Comparison of ENCODE assay signal across 23 mouse cellular contexts in the genomic region with DNA sequence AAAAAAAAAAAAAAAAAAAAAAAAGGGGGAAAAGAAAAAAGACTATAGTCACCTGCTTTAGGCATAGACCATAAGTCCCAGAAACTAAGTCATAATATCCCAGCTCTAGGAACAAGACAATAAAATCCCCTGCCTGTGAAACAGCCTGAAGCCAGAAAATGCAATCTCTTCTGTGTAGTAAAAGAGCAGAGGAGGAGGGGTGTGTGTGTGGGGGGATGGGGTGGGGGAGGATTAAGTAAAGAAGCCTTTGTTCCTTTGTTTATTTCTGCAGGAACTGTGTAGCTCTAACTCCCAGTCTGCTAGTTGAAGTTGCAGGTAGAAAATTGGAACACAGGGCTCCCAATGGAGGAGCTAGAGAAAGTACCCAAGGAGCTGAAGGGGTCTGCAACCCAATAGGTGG.
DNase-seq lines count a peak whose midpoint lies in the region; ATAC-seq lines count a peak whose summit lies in the region.
"Had no signal": no experiment of that assay in that cellular context is flagged by ENCODE, and none has a peak within 500 bp of the region (broad histone marks: within the 10 kb centered on the region; RNA-seq: fewer than 3 reads in every experiment).

No protein-coding gene starts in this region.

- 0 out of 2 replicates have a peak overlapping the region, but pooled peaks have one; percentile 35 for H3K27ac ChIP-seq in forebrain, embryonic 10.5 days
- no peak overlapping the region for H3K27ac ChIP-seq in forebrain, embryonic 16.5 days (ENCODE audit: low read length)
- no peak overlapping the region for H3K27ac ChIP-seq in intestine, embryonic 15.5 days
- H3K27ac ChIP-seq in intestine, embryonic 16.5 days (ENCODE audit: low read length): no peak overlapping the region
- no peak overlapping the region for H3K27ac ChIP-seq in midbrain, embryonic 12.5 days (replicated peaks)
- no peak overlapping the region for H3K27ac ChIP-seq in midbrain, embryonic 16.5 days (ENCODE audit: low read length)
- H3K27ac ChIP-seq: forebrain, embryonic 12.5 days; forebrain, embryonic 15.5 days; gastrocnemius, adult 2 months; hindbrain, embryonic 12.5 days; hindbrain, embryonic 15.5 days had no signal

- DNase-seq in forebrain, embryonic 10.5 days (ENCODE audit: extremely low spot score, low spot score): no peak
- DNase-seq: adrenal gland, adult 2 months; adrenal gland, postnatal 14 days; cerebellum, adult 11-12 months; cerebellum, adult 8-10 months; cerebellum, postnatal 10 days; cerebellum, postnatal 36 days; gastrocnemius, adult 2 months; gastrocnemius, postnatal 14 days; heart, adult 11 months; kidney, adult 11 months had no signal

- no peaks in the 10 kb centered on the region for H3K27me3 ChIP-seq in forebrain, embryonic 10.5 days (ENCODE audit: poor library complexity, severe bottlenecking)
- no peaks in the 10 kb centered on the region for H3K27me3 ChIP-seq in forebrain, embryonic 16.5 days (replicated peaks; ENCODE audit: control insufficient read depth, insufficient read depth, low read length)
- H3K27me3 ChIP-seq in intestine, embryonic 15.5 days (replicated peaks): no peaks in the 10 kb centered on the region
- H3K27me3 ChIP-seq in intestine, embryonic 16.5 days (replicated peaks; ENCODE audit: control insufficient read depth, insufficient read depth, low read length): no peaks in the 10 kb centered on the region
- no peaks in the 10 kb centered on the region for H3K27me3 ChIP-seq in midbrain, embryonic 12.5 days
- H3K27me3 ChIP-seq in midbrain, embryonic 16.5 days (ENCODE audit: control insufficient read depth, insufficient read depth, low read depth, low read length): no peaks in the 10 kb centered on the region
- H3K27me3 ChIP-seq: forebrain, embryonic 12.5 days; forebrain, embryonic 15.5 days; hindbrain, embryonic 12.5 days; hindbrain, embryonic 15.5 days had no signal

- no peak for ATAC-seq in forebrain, embryonic 16.5 days
- ATAC-seq in intestine, embryonic 15.5 days: peak; percentile 43; the same call in 1 of the 2 replicates
- no peak for ATAC-seq in intestine, embryonic 16.5 days
- ATAC-seq in midbrain, embryonic 12.5 days (ENCODE audit: low FRiP score, low read depth): peak; percentile 62; the same call in 1 of the 2 replicates
- no peak for ATAC-seq in midbrain, embryonic 16.5 days
- no peak for ATAC-seq in megakaryocyte progenitor cell, adult 5-6 weeks (replicated peaks; ENCODE audit: poor library complexity)
- ATAC-seq: CD4-positive, CD25-positive, alpha-beta regulatory T cell, adult 4 months; forebrain, embryonic 15.5 days had no signal

- no peak overlapping the region for H3K4me2 ChIP-seq in forebrain, embryonic 16.5 days (ENCODE audit: low read length)
- H3K4me2 ChIP-seq in intestine, embryonic 15.5 days (replicated peaks): no peak overlapping the region
- H3K4me2 ChIP-seq in intestine, embryonic 16.5 days (ENCODE audit: low read depth, low read length): no peak overlapping the region
- no peak overlapping the region for H3K4me2 ChIP-seq in midbrain, embryonic 12.5 days (replicated peaks)
- no peak overlapping the region for H3K4me2 ChIP-seq in midbrain, embryonic 16.5 days (ENCODE audit: low read length)
- H3K4me2 ChIP-seq: forebrain, embryonic 12.5 days; forebrain, embryonic 15.5 days; heart, embryonic 11.5 days; hindbrain, embryonic 12.5 days; hindbrain, embryonic 15.5 days had no signal

- H3K4me1 ChIP-seq in forebrain, embryonic 10.5 days: peaks cover 4% of the 10 kb centered on the region; the same call in 1 of the 2 replicates
- H3K4me1 ChIP-seq in forebrain, embryonic 16.5 days (replicated peaks; ENCODE audit: control insufficient read depth, insufficient read depth, low read length): no peaks in the 10 kb centered on the region
- H3K4me1 ChIP-seq in intestine, embryonic 15.5 days (replicated peaks): no peaks in the 10 kb centered on the region
- no peaks in the 10 kb centered on the region for H3K4me1 ChIP-seq in intestine, embryonic 16.5 days (ENCODE audit: control insufficient read depth, insufficient read depth, low read length)
- no peaks in the 10 kb centered on the region for H3K4me1 ChIP-seq in midbrain, embryonic 12.5 days
- H3K4me1 ChIP-seq in midbrain, embryonic 16.5 days (ENCODE audit: control insufficient read depth, insufficient read depth, low read length): no peaks in the 10 kb centered on the region
- H3K4me1 ChIP-seq: forebrain, embryonic 12.5 days; forebrain, embryonic 15.5 days; hindbrain, embryonic 12.5 days; hindbrain, embryonic 15.5 days had no signal

- no peak overlapping the region for H3K4me3 ChIP-seq in forebrain, embryonic 10.5 days
- H3K4me3 ChIP-seq in forebrain, embryonic 16.5 days (replicated peaks; ENCODE audit: low read length): no peak overlapping the region
- H3K4me3 ChIP-seq in intestine, embryonic 15.5 days (replicated peaks): no peak overlapping the region
- H3K4me3 ChIP-seq in intestine, embryonic 16.5 days (ENCODE audit: low read length): no peak overlapping the region
- no peak overlapping the region for H3K4me3 ChIP-seq in midbrain, embryonic 12.5 days
- H3K4me3 ChIP-seq in midbrain, embryonic 16.5 days (ENCODE audit: low read depth, low read length): no peak overlapping the region
- H3K4me3 ChIP-seq: forebrain, embryonic 12.5 days; forebrain, embryonic 15.5 days; gastrocnemius, adult 2 months; hindbrain, embryonic 12.5 days; hindbrain, embryonic 15.5 days had no signal

- H3K9me3 ChIP-seq in forebrain, embryonic 10.5 days: no peaks in the 10 kb centered on the region
- H3K9me3 ChIP-seq in forebrain, embryonic 16.5 days (ENCODE audit: control insufficient read depth, low read length): no peaks in the 10 kb centered on the region
- no peaks in the 10 kb centered on the region for H3K9me3 ChIP-seq in intestine, embryonic 15.5 days
- no peaks in the 10 kb centered on the region for H3K9me3 ChIP-seq in intestine, embryonic 16.5 days (ENCODE audit: control insufficient read depth, low read length)
- no peaks in the 10 kb centered on the region for H3K9me3 ChIP-seq in midbrain, embryonic 12.5 days
- no peaks in the 10 kb centered on the region for H3K9me3 ChIP-seq in midbrain, embryonic 16.5 days (replicated peaks; ENCODE audit: control insufficient read depth, low read length, poor library complexity, severe bottlenecking)
- H3K9me3 ChIP-seq: forebrain, embryonic 12.5 days; forebrain, embryonic 15.5 days; hindbrain, embryonic 12.5 days; hindbrain, embryonic 15.5 days had no signal

- H3K9ac ChIP-seq in forebrain, embryonic 16.5 days (replicated peaks; ENCODE audit: low read depth, low read length): no peak overlapping the region
- no peak overlapping the region for H3K9ac ChIP-seq in intestine, embryonic 15.5 days
- no peak overlapping the region for H3K9ac ChIP-seq in intestine, embryonic 16.5 days (ENCODE audit: low read depth, low read length)
- H3K9ac ChIP-seq in midbrain, embryonic 12.5 days (replicated peaks): no peak overlapping the region
- no peak overlapping the region for H3K9ac ChIP-seq in midbrain, embryonic 16.5 days (ENCODE audit: low read depth, low read length)
- H3K9ac ChIP-seq: forebrain, embryonic 12.5 days; forebrain, embryonic 15.5 days; hindbrain, embryonic 12.5 days; hindbrain, embryonic 15.5 days had no signal

- no peaks in the 10 kb centered on the region for H3K36me3 ChIP-seq in forebrain, embryonic 10.5 days (replicated peaks)
- no peaks in the 10 kb centered on the region for H3K36me3 ChIP-seq in forebrain, embryonic 16.5 days (ENCODE audit: control insufficient read depth, insufficient read depth)
- no peaks in the 10 kb centered on the region for H3K36me3 ChIP-seq in intestine, embryonic 15.5 days
- no peaks in the 10 kb centered on the region for H3K36me3 ChIP-seq in intestine, embryonic 16.5 days (ENCODE audit: control insufficient read depth, insufficient read depth, low read length)
- no peaks in the 10 kb centered on the region for H3K36me3 ChIP-seq in midbrain, embryonic 12.5 days
- no peaks in the 10 kb centered on the region for H3K36me3 ChIP-seq in midbrain, embryonic 16.5 days (ENCODE audit: control insufficient read depth, insufficient read depth, low read length)
- H3K36me3 ChIP-seq: forebrain, embryonic 12.5 days; forebrain, embryonic 15.5 days; hindbrain, embryonic 12.5 days; hindbrain, embryonic 15.5 days had no signal

Comparison
In these comparisons a context has a peak if more than half of its experiments do, and no peak if none do; other contexts are left out.
1. ATAC-seq: peak in intestine, embryonic 15.5 days (single experiment) and midbrain, embryonic 12.5 days (single experiment); none in forebrain, embryonic 16.5 days (single experiment), intestine, embryonic 16.5 days (single experiment), midbrain, embryonic 16.5 days (single experiment) and megakaryocyte progenitor cell, adult 5-6 weeks (single experiment).